Mouse (Mus musculus): Measurements from ENCODE around the gene Naaladl2. TPM values are rescaled to one million over a fixed set of nuclear protein-coding genes. Genes with fewer than 3 reads are reported as not detected.

Gene Naaladl2
- polyA plus RNA-seq, 1 experiment: not detected

DNA sequence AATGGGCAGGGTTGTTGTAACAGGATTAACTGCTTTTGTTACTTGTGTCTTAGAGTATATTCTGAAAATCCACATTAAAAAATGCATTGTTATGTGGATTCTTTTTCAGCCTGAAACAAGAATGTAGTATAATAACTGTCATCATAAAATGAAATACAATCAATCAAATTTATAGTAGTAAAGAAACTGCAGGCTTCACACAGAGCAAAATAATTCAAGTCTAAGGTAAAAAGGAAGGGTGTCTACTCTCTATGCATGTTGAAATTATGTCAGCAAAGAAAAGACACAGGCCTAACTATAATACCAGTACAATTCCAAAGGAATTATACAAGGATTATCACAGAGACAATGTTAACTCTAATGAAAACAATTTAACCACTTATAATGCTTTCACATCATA lies 752.3 kb downstream of the Naaladl2 start:
- H3K4me3 ChIP-seq (ENCODE audit: low read depth, low read length): no peak overlapping the region
- no peaks in the 10 kb centered on the region for H3K4me1 ChIP-seq (ENCODE audit: control insufficient read depth, insufficient read depth, low read length)
- H3K27me3 ChIP-seq (ENCODE audit: control insufficient read depth, insufficient read depth, low read length, poor library complexity, severe bottlenecking): no peaks in the 10 kb centered on the region
- no peaks in the 10 kb centered on the region for H3K9me3 ChIP-seq (replicated peaks; ENCODE audit: control insufficient read depth, insufficient read depth, low read length, poor library complexity, severe bottlenecking)
- H3K27ac ChIP-seq (ENCODE audit: insufficient read depth, low read length): no peak overlapping the region
- H3K9ac ChIP-seq (ENCODE audit: low read depth, poor library complexity, severe bottlenecking): no peak overlapping the region
- H3K36me3 ChIP-seq (ENCODE audit: control insufficient read depth, insufficient read depth, low read length, poor library complexity, severe bottlenecking): no peaks in the 10 kb centered on the region
- TF ChIP-seq POLR2A (IDR thresholded peaks at IDR 0.05; ENCODE audit: insufficient read depth, low read length) (no peak), CTCF (IDR thresholded peaks at IDR 0.05; ENCODE audit: low read depth, low read length) (no peak), EP300 (IDR thresholded peaks at IDR 0.05; ENCODE audit: insufficient read depth, low read depth, low read length) (no peak)

DNA sequence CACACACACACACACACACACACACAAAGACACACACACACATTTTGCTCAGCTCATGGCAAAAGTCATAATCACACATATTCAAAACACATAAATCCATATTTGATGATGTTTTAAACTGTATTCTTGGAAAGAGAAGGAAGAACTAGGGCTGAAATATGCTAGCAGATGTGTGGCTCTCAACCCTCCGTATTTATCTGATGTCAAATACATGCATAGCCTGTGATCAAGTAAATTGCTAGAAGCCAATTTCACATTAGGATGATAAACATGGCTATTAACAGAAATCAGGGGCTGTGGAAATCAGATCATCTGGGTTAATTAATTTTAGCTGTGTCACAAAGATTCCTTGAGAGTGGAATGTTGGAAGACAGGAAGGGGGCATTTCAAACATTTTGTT lies 752.8 kb downstream of the Naaladl2 start:
- Histone ChIP-seq H3K9me3 (replicated peaks; ENCODE audit: control insufficient read depth, insufficient read depth, low read length, poor library complexity, severe bottlenecking) (no peaks in the 10 kb centered on the region), H3K9ac (ENCODE audit: low read depth, poor library complexity, severe bottlenecking) (no peak overlapping the region), H3K27ac (ENCODE audit: insufficient read depth, low read length) (no peak overlapping the region), H3K36me3 (ENCODE audit: control insufficient read depth, insufficient read depth, low read length, poor library complexity, severe bottlenecking) (no peaks in the 10 kb centered on the region), H3K4me3 (ENCODE audit: low read depth, low read length) (no peak overlapping the region), H3K27me3 (ENCODE audit: control insufficient read depth, insufficient read depth, low read length, poor library complexity, severe bottlenecking) (no peaks in the 10 kb centered on the region), H3K4me1 (ENCODE audit: control insufficient read depth, insufficient read depth, low read length) (no peaks in the 10 kb centered on the region)
- TF ChIP-seq CTCF (IDR thresholded peaks at IDR 0.05; ENCODE audit: low read depth, low read length) (no peak), EP300 (IDR thresholded peaks at IDR 0.05; ENCODE audit: insufficient read depth, low read depth, low read length) (no peak), POLR2A (IDR thresholded peaks at IDR 0.05; ENCODE audit: insufficient read depth, low read length) (no peak)

DNA sequence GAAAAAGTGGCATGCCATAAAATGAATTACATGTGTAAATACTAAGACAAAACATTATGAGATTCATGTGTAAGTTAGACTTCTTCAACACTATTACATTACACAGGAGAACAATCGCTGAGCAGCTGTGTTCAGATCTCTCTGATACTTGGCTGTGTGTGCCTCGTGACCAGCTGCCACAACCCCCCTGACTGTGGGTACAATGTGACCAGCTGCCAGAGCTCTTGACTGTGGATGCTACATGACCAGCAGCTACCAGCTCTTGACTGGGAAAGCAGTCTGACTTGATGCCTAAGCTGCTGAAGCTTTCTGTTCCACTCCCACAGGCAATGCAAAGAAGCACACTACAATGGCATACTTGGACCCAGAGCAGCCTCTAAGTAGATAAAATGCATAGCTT lies 789.1 kb downstream of the Naaladl2 start:
- Histone ChIP-seq H3K36me3 (ENCODE audit: control insufficient read depth, insufficient read depth, low read length, poor library complexity, severe bottlenecking) (no peaks in the 10 kb centered on the region), H3K27ac (ENCODE audit: insufficient read depth, low read length) (no peak overlapping the region), H3K9me3 (replicated peaks; ENCODE audit: control insufficient read depth, insufficient read depth, low read length, poor library complexity, severe bottlenecking) (no peaks in the 10 kb centered on the region), H3K9ac (ENCODE audit: low read depth, poor library complexity, severe bottlenecking) (no peak overlapping the region), H3K27me3 (ENCODE audit: control insufficient read depth, insufficient read depth, low read length, poor library complexity, severe bottlenecking) (no peaks in the 10 kb centered on the region), H3K4me1 (ENCODE audit: control insufficient read depth, insufficient read depth, low read length) (no peaks in the 10 kb centered on the region), H3K4me3 (ENCODE audit: low read depth, low read length) (no peak overlapping the region)
- TF ChIP-seq EP300 (IDR thresholded peaks at IDR 0.05; ENCODE audit: insufficient read depth, low read depth, low read length): no peak
- TF ChIP-seq CTCF (IDR thresholded peaks at IDR 0.05; ENCODE audit: low read depth, low read length): no peak
- no peak for TF ChIP-seq POLR2A (IDR thresholded peaks at IDR 0.05; ENCODE audit: insufficient read depth, low read length)

DNA sequence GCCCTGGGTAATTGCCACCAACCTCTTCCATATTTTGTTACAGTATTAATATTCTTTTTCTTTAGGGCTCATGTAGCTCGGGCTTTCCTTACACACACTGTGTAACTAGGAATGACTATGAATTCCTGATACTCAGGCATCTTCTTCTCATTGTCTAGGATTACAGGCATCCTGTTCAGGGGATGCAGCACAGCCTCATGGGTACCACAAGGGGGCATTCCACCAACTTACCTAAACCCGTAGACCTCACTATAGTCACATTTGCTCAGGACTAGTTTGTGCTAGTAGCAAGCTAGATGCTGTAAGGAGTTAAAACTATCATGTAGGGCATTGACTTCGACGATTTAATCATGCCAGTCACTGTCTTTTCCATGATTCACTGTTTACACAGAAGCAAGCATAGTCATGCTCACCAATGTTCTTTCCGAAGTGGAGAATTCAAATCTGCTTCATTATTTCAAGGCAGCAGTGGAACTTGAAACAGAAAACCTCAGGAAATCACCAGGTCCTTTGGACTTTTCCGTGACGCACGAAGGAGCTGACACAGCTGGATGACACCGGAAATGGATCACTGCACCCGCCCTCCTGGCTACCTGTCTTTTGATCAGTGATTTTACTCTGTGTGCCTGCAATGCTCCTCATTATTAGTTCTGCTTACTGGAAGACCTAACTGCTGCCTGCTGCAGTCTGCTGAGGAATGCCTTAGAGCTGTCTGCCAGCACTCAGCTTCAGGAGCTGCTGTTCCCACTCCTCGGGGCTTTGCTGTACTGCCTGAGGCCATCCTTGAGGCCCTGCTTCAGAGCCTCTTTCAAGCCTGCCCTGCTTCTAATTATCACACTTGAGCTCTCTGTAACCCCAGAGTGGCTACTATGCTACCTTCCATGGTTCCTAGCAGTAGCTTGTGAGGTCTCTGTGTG lies 822.3 kb downstream of the Naaladl2 start:
- no peaks in the 10 kb centered on the region for H3K9me3 ChIP-seq (replicated peaks; ENCODE audit: control insufficient read depth, insufficient read depth, low read length, poor library complexity, severe bottlenecking)
- H3K9ac ChIP-seq (ENCODE audit: low read depth, poor library complexity, severe bottlenecking): no peak overlapping the region
- no peak overlapping the region for H3K4me3 ChIP-seq (ENCODE audit: low read depth, low read length)
- no peaks in the 10 kb centered on the region for H3K36me3 ChIP-seq (ENCODE audit: control insufficient read depth, insufficient read depth, low read length, poor library complexity, severe bottlenecking)
- TF ChIP-seq CTCF (IDR thresholded peaks at IDR 0.05; ENCODE audit: low read depth, low read length) (peak; percentile 14), EP300 (IDR thresholded peaks at IDR 0.05; ENCODE audit: insufficient read depth, low read depth, low read length) (no peak)
- no peaks in the 10 kb centered on the region for H3K27me3 ChIP-seq (ENCODE audit: control insufficient read depth, insufficient read depth, low read length, poor library complexity, severe bottlenecking)
- H3K4me1 ChIP-seq (ENCODE audit: control insufficient read depth, insufficient read depth, low read length): no peaks in the 10 kb centered on the region
- H3K27ac ChIP-seq (ENCODE audit: insufficient read depth, low read length): no peak overlapping the region

DNA sequence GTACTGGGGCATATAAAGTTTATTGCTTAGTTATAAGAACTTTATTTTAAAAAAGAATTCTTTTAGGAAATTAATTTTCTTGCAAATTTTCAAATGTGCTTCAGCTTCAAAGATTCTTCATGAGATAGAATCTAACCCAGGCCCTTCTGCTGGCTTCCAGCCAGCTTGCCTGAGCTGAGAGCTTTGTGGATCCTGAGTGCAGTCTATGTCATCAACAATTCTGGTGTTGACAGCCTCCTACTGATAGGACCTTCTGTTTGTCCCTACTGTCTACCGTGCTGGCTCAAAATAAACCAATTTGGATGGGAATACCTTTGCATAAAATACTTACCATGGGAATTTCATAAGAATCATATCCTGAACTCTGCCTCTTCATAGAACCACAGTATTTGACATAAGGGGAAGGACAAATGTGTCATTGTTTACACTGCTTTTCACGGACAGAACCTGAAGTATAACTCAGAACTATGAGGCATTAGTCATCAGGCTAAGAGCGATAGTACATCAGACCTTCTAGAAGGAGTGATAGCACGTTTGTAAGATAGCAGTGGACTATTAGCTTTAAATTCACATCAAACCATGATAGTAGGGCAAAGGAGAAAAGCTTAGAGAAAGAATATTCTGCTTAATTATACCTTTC lies 829.3 kb downstream of the Naaladl2 start:
- Histone ChIP-seq H3K27ac (ENCODE audit: insufficient read depth, low read length) (no peak overlapping the region), H3K9me3 (replicated peaks; ENCODE audit: control insufficient read depth, insufficient read depth, low read length, poor library complexity, severe bottlenecking) (no peaks in the 10 kb centered on the region)

DNA sequence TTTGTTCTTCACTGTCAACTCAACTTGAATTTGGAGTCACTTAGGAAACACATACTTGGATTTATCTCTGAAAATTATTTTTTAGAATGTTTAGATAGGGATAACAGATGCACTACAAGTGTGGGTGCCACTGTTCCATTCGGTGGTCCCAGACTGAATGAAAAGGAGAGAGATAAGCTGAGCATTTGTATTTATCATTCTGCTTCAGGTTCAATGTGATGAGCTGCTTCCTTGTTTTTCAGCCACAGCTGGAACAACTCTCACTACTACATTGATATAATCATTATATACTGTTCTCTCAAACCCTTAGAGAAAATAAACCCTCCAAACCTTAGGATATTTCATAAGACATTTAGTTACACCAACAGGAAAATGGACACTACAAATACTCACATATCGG lies 918.6 kb downstream of the Naaladl2 start:
- Histone ChIP-seq H3K27me3 (ENCODE audit: control insufficient read depth, insufficient read depth, low read length, poor library complexity, severe bottlenecking) (no peaks in the 10 kb centered on the region), H3K27ac (ENCODE audit: insufficient read depth, low read length) (no peak overlapping the region), H3K4me3 (ENCODE audit: low read depth, low read length) (no peak overlapping the region)

More for the DNA sequence above, 829.3 kb downstream of the Naaladl2 start:
- Histone ChIP-seq H3K36me3 (ENCODE audit: control insufficient read depth, insufficient read depth, low read length, poor library complexity, severe bottlenecking) (no peaks in the 10 kb centered on the region), H3K4me3 (ENCODE audit: low read depth, low read length) (no peak overlapping the region), H3K27me3 (ENCODE audit: control insufficient read depth, insufficient read depth, low read length, poor library complexity, severe bottlenecking) (no peaks in the 10 kb centered on the region), H3K9ac (ENCODE audit: low read depth, poor library complexity, severe bottlenecking) (no peak overlapping the region), H3K4me1 (ENCODE audit: control insufficient read depth, insufficient read depth, low read length) (no peaks in the 10 kb centered on the region)
- TF ChIP-seq EP300 (IDR thresholded peaks at IDR 0.05; ENCODE audit: insufficient read depth, low read depth, low read length) (no peak), CTCF (IDR thresholded peaks at IDR 0.05; ENCODE audit: low read depth, low read length) (no peak), POLR2A (IDR thresholded peaks at IDR 0.05; ENCODE audit: insufficient read depth, low read length) (no peak)

More for the DNA sequence above, 918.6 kb downstream of the Naaladl2 start:
- no peaks in the 10 kb centered on the region for H3K9me3 ChIP-seq (replicated peaks; ENCODE audit: control insufficient read depth, insufficient read depth, low read length, poor library complexity, severe bottlenecking)
- H3K9ac ChIP-seq (ENCODE audit: low read depth, poor library complexity, severe bottlenecking): no peak overlapping the region
- TF ChIP-seq CTCF (IDR thresholded peaks at IDR 0.05; ENCODE audit: low read depth, low read length) (no peak), POLR2A (IDR thresholded peaks at IDR 0.05; ENCODE audit: insufficient read depth, low read length) (no peak), EP300 (IDR thresholded peaks at IDR 0.05; ENCODE audit: insufficient read depth, low read depth, low read length) (no peak)
- no peaks in the 10 kb centered on the region for H3K36me3 ChIP-seq (ENCODE audit: control insufficient read depth, insufficient read depth, low read length, poor library complexity, severe bottlenecking)
- no peaks in the 10 kb centered on the region for H3K4me1 ChIP-seq (ENCODE audit: control insufficient read depth, insufficient read depth, low read length)
